Mouse (Mus musculus) myocyte (in vitro differentiated cells): ENCODE results near the gene Rpl23.

Experiments used
- CEBPB ChIP-seq: IDR thresholded peaks from 2 replicates; pipeline ENCODE4 v1.6.1; 2011; ENCODE audit warnings: mild to moderate bottlenecking, moderate library complexity; ENCODE audit not compliant: poor library complexity, insufficient read depth, severe bottlenecking
- POLR2AphosphoS2 ChIP-seq: IDR thresholded peaks from one replicate; pipeline ENCODE4 v1.6.1; 2011; ENCODE audit warnings: low read depth, control low read depth; ENCODE audit not compliant: insufficient read length
- USF1 ChIP-seq: IDR thresholded peaks from one replicate; pipeline ENCODE4 v1.6.1; 2011; ENCODE audit warnings: low read depth, mild to moderate bottlenecking, control low read depth, moderate library complexity

DNA sequence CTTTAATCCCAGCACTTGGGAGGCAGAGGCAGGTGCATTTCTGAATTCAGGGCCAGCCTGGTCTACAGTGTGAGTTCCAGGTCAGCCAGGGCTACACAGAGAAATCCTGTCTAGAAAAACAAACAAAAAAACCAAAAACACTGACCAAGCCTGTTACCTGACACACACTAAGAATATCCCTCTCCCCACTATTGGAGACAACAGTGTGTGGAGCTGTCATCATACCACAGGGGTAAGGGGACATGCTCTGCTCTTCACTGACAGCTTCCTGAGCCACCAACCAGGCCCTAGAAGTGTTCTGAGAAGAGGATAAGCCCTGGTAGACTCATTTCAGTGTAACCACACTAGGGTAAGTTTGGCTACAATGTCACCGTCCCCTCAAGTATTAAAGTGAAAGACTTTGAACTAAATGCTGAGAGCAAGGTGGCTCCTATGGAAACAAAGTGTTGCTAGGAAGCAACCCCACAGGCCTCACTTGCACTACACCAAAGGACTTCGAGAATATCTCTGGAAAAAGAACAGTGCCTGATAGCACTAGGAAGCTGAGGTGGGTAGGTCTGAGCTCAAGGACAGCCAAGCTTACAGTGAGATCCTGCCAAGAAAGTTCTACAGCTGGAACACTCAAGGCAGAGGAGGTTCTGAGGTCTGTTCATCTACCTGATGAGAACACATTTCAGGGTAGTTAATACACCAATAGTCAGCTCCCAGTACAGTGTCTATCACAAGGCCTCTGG lies 2.1 kb downstream of the Rpl23 start:
- TF ChIP-seq POLR2AphosphoS2: no peak
- TF ChIP-seq CEBPB: no peak
- no peak for TF ChIP-seq USF1
